In the genomic region with DNA sequence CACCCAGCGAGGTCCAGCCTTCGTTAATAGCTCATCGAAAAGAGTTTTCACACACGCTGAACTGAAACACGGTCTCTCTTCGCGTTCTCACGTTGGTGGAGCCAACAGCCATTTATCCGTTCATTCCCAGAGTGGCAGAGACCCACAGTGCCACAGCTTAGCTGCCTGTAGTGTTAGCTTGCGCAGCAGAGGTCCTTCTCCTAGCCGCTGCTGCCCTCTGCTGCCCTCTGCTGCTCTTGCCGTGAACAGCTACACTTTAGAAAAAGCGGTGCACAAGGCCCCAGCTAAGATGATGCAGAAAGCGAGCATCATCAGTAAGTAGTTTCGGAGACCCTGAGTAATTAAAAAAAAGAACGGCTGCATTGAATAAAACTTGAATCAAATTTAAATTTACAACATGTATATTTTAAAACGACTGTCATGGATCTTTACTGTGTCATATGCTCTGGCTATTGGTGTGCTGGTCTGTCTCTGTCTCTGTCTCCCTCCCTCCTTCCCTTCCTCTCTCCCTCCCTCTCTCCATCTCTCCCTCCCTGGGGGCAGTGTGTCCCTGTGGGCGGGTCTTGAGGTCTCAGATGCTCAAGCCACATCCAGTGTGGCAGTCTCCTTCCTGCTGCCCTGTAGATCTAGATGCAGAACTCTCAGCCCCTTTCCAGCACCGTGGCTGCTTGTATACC, we compare ENCODE assay signal across 8 mouse cellular contexts. TPM values are rescaled to one million over a fixed set of nuclear protein-coding genes. Genes with fewer than 3 reads are reported as not detected.
DNase-seq lines count a peak whose midpoint lies in the region; ATAC-seq and TF ChIP-seq lines count a peak whose summit lies in the region.

No protein-coding gene starts in this region.

- in situ Hi-C loops in Patski (cut with MboI; ENCODE audit: low pct_unique_long_range_greater_than_20kb) = loop anchor here (5.0 to 25.0 kb wide), 3 partner anchors 147 to 859 kb away; no protein-coding TSS in a partner anchor

- no peaks in the 10 kb centered on the region for H3K27me3 ChIP-seq in Patski
- H3K27me3 ChIP-seq in hindbrain, postnatal 0 days (ENCODE audit: insufficient read depth, low read length) = no peaks in the 10 kb centered on the region

- H3K27ac ChIP-seq in hindbrain, postnatal 0 days = no peak overlapping the region
- H3K27ac ChIP-seq in left cerebral cortex, adult 2 months = no peak overlapping the region

- peak; percentile 7 for DNase-seq in Patski (ENCODE audit: low read depth, low spot score)
- DNase-seq in cerebellum, adult 8-10 months = peak; percentile 81
- peak; percentile 86 for DNase-seq in hindbrain, postnatal 0 days (ENCODE audit: low spot score)
- peak; percentile 85 to 91 for DNase-seq in left cerebral cortex, adult 2 months (ENCODE audit: extremely low spot score in 1 of 2, low spot score in 2 of 2)
- DNase-seq in right cerebral cortex, postnatal 4 days = peak; percentile 87

- peak; percentile 68 for ATAC-seq in Patski
- ATAC-seq in frontal cortex, adult (ENCODE audit: low TSS enrichment) = peak; percentile 82
- ATAC-seq in hindbrain, postnatal 0 days = peak; percentile 73
- ATAC-seq in megakaryocyte-erythroid progenitor cell, adult 5-6 weeks (replicated peaks; ENCODE audit: low FRiP score, low TSS enrichment, poor library complexity, severe bottlenecking) = peak; percentile 95
- no peak; the same call in 1 of the 2 replicates for ATAC-seq in erythroblast, adult 5-6 weeks (replicated peaks; ENCODE audit: low FRiP score, poor library complexity, severe bottlenecking)

- H3K9ac ChIP-seq in hindbrain, postnatal 0 days (replicated peaks; ENCODE audit: low read length) = no peak overlapping the region

- POLR2A ChIA-PET in Patski (lab: Charles Lee) = interaction anchor here (0.6 kb wide), 2 partner anchors 137 to 1987 kb away, joined by 5 read pairs; no protein-coding TSS in a partner anchor

- intact Hi-C loops in left cerebral cortex, adult 2 months (cut with DNase I) = no loop called here

- H3K4me2 ChIP-seq in hindbrain, postnatal 0 days (ENCODE audit: low read depth, low read length) = peak overlapping the region; percentile 38

- CTCF ChIA-PET in Patski (lab: Charles Lee) = interaction anchor here (0.7 to 3.0 kb wide), 23 partner anchors 9 to 265 kb away, joined by 3 to 31 read pairs (median 4); partner anchors contain the start of gene Tmem144

- peak; percentile 98 for TF ChIP-seq CTCF in Patski (IDR thresholded peaks at IDR 0.05)
- TF ChIP-seq CTCF in hindbrain, postnatal 0 days (IDR thresholded peaks at IDR 0.05; ENCODE audit: low read depth) = peak; percentile 95
- TF ChIP-seq CTCF in left cerebral cortex, adult 2 months (IDR thresholded peaks at IDR 0.05) = peak; percentile 96

- no peaks in the 10 kb centered on the region for H3K36me3 ChIP-seq in hindbrain, postnatal 0 days (ENCODE audit: insufficient read depth, low read length)

- H3K4me3 ChIP-seq in hindbrain, postnatal 0 days (ENCODE audit: low read length) = 0 out of 2 replicates have a peak overlapping the region, but pooled peaks have one; percentile 0
- peak overlapping the region; percentile 27; the same call in 1 of the 2 replicates for H3K4me3 ChIP-seq in left cerebral cortex, adult 2 months

- no peaks in the 10 kb centered on the region for H3K9me3 ChIP-seq in hindbrain, postnatal 0 days (ENCODE audit: low read length)

- 27% methylated on average over 19 of the region's 19 CpGs for WGBS in hindbrain, postnatal 0 days

- H3K4me1 ChIP-seq in hindbrain, postnatal 0 days (ENCODE audit: insufficient read depth, low read length) = 0 out of 2 replicates have a peak, but pooled peaks cover 5% of the 10 kb centered on the region

RNA-seq across cellular contexts. Expression of gene Tmem144, which starts 38.6 kb away (rescaled TPM):
- 5.1 TPM for polyA plus RNA-seq in Patski (2021)
- total RNA-seq in hindbrain, postnatal 0 days (2014; rRNA removed) = 2.6 and 2.7 TPM in 2 replicates
- polyA plus RNA-seq in hindbrain, postnatal 0 days (2015; fragmentation: Nextera tagmentation; extraction: Ambion mirVana) = 3.1 and 3.2 TPM in 2 replicates
- total RNA-seq in left cerebral cortex, adult 2 months (2021) = 10 to 100 TPM; 10.5 to 12.0 TPM
- not detected in 2 replicates for total RNA-seq in megakaryocyte-erythroid progenitor cell, adult 5-6 weeks (2014; fragmentation: Nextera tagmentation)
- total RNA-seq in megakaryocyte-erythroid progenitor cell, adult 5-6 weeks (2017) = 0.30 TPM in 1 of 2 replicates, not detected in the other
- total RNA-seq in erythroblast, adult 5-6 weeks (2015; ENCODE audit: low replicate concordance) = 3.5 TPM in 1 of 2 replicates, not detected in the other
- total RNA-seq in erythroblast, adult 5-6 weeks (2017; ENCODE audit: low replicate concordance) = not detected in 2 replicates

Comparison
In these comparisons a context has a peak if more than half of its experiments do, and no peak if none do; other contexts are left out.
1. DNase-seq: peak in every context shown above with its lines; median percentile 88 in left cerebral cortex, adult 2 months; 87 in right cerebral cortex, postnatal 4 days; 86 in hindbrain, postnatal 0 days; 81 in cerebellum, adult 8-10 months; 7 in Patski.